Mouse (Mus musculus): ENCODE data around the gene Cog7.

DNA sequence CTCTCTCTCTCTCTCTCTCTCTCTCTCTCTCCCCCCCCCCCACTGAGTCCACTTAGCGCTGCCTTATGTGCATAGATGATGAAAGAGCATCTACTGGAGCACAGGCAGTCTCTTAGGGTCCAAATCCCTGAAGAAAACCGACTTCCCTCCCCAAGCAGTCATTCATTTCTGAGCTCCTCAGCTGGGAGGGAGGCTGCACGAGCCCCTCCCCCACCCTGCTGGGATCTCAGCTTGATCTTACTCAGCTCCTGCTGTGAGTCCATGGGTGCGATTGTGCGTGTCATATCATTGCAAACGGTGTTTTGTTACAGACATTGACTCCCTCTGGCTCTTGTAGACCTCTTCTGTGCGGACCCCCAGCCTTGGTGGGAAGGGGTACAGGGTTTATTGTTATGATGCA is 81.6 kb downstream of the Cog7 start:
- TF ChIP-seq POLR2A (IDR thresholded peaks at IDR 0.05; ENCODE audit: control insufficient read depth, extremely low read depth, insufficient read depth, low read length, poor library complexity) (no peak), CTCF (IDR thresholded peaks at IDR 0.05; ENCODE audit: borderline replicate concordance, control insufficient read depth, extremely low read depth, insufficient read depth, low read length, poor library complexity) (no peak)

Data from thymus, adult 2 months (tissue).